ENCODE assay signal across 7 mouse cellular contexts in genomic region chr8:85661995-85662394, GRCm38 (mm10). TPM values are rescaled to one million over a fixed set of nuclear protein-coding genes. Genes with fewer than 3 reads are reported as not detected.
DNase-seq lines count a peak whose midpoint lies in the region; ATAC-seq lines count a peak whose summit lies in the region.

No protein-coding gene starts in this region.

- no peak overlapping the region for H3K4me3 ChIP-seq in embryonic facial prominence, embryonic 11.5 days (ENCODE audit: low read depth, low read length)

- no peak overlapping the region for H3K27ac ChIP-seq in embryonic facial prominence, embryonic 11.5 days (replicated peaks; ENCODE audit: low read depth, low read length)

- peak; percentile 56; the same call in 1 of the 2 replicates for ATAC-seq in embryonic facial prominence, embryonic 11.5 days (replicated peaks; ENCODE audit: insufficient number of reproducible peaks, low FRiP score, low TSS enrichment, low read depth)

- no peaks in the 10 kb centered on the region for H3K4me1 ChIP-seq in embryonic facial prominence, embryonic 11.5 days (ENCODE audit: control insufficient read depth, insufficient read depth, low read length)

- WGBS in embryonic facial prominence, embryonic 11.5 days = 45% methylated on average over 5 of the region's 5 CpGs

- H3K4me2 ChIP-seq in embryonic facial prominence, embryonic 11.5 days (ENCODE audit: low read depth, low read length) = no peak overlapping the region

- DNase-seq in urinary bladder, adult 18-20 months (ENCODE audit: low spot score in 2 of 2) = peak; percentile 1 to 18
- DNase-seq in urinary bladder, adult 2 months (ENCODE audit: low spot score) = no peak
- DNase-seq in adrenal gland, postnatal 10 days = peak; percentile 69
- DNase-seq in embryonic facial prominence, embryonic 11.5 days (ENCODE audit: low spot score) = peak; percentile 75
- DNase-seq in kidney, adult 9 months = peak; percentile 58
- peak; percentile 28 to 33 for DNase-seq in lung, adult 18-20 months
- peak; percentile 67 for DNase-seq in right cerebral cortex, postnatal 4 days

- no peak overlapping the region for H3K9ac ChIP-seq in embryonic facial prominence, embryonic 11.5 days (replicated peaks; ENCODE audit: low read length)

- no peaks in the 10 kb centered on the region for H3K9me3 ChIP-seq in embryonic facial prominence, embryonic 11.5 days (replicated peaks; ENCODE audit: control insufficient read depth, low read length)

- H3K27me3 ChIP-seq in embryonic facial prominence, embryonic 11.5 days (ENCODE audit: control insufficient read depth, insufficient read depth, low read length) = no peaks in the 10 kb centered on the region

- H3K36me3 ChIP-seq in embryonic facial prominence, embryonic 11.5 days (replicated peaks; ENCODE audit: control insufficient read depth, insufficient read depth, low read depth, low read length) = no peaks in the 10 kb centered on the region

RNA-seq across cellular contexts. Expression of gene Neto2, which starts 38.7 kb away (rescaled TPM):
- polyA plus RNA-seq in urinary bladder, adult 2 months (2012; rRNA removed) = 3.5 and 3.7 TPM in 2 replicates
- total RNA-seq in adrenal gland, postnatal 10 days (2021) = 1 to 10 TPM; 5.3 to 5.8 TPM
- 21.3 and 24.8 TPM in 2 replicates for polyA plus RNA-seq in embryonic facial prominence, embryonic 11.5 days (2014; fragmentation: Nextera tagmentation; extraction: Ambion mirVana)
